Mouse (Mus musculus) lung, embryonic 16.5 days (tissue): Measurements from ENCODE around the gene Fam69a. TPM values are rescaled to one million over a fixed set of nuclear protein-coding genes. Genes with fewer than 3 reads are reported as not detected.
"Not testable (repeated sequence)": the region's sequence is repeated elsewhere in the genome, so short reads cannot be mapped to it uniquely, and the experiment has no call there.

ENCODE experiments used
- ATAC-seq: fragments of 200-750 bp; cut with Nextera tagmentation; 2 replicates; pipeline ENCODE4 v1.8.0; 2017; ENCODE audit warnings: low read depth, mild to moderate bottlenecking, moderate library complexity
- H3K27ac ChIP-seq: fragments of 300-500 bp; sonication (generic); 2 replicates; pipeline ENCODE4 v1.5.1; 2014; ENCODE audit warnings: mild to moderate bottlenecking, control low read depth, low read length
- H3K27me3 ChIP-seq: fragments of 300-500 bp; sonication (generic); 2 replicates; pipeline ENCODE4 v1.6.1; 2014; ENCODE audit warnings: low read depth, low read length, mixed read lengths; ENCODE audit not compliant: control insufficient read depth, insufficient read depth
- H3K36me3 ChIP-seq: fragments of 300-500 bp; sonication (generic); 2 replicates; pipeline ENCODE4 v1.6.1; 2014; ENCODE audit warnings: low read length; ENCODE audit not compliant: control insufficient read depth, insufficient read depth
- H3K4me1 ChIP-seq: fragments of 300-500 bp; sonication (generic); replicated peaks from 2 replicates; pipeline ENCODE4 v1.6.1; 2014; ENCODE audit warnings: low read length, mixed read lengths; ENCODE audit not compliant: control insufficient read depth, insufficient read depth
- H3K4me2 ChIP-seq: fragments of 300-500 bp; sonication (generic); 2 replicates; pipeline ENCODE4 v1.6.1; 2014; ENCODE audit warnings: low read depth, low read length, control low read depth
- H3K4me3 ChIP-seq: fragments of 300-500 bp; sonication (generic); 2 replicates; pipeline ENCODE4 v1.5.1; 2014; ENCODE audit warnings: mild to moderate bottlenecking, low read length, control low read depth
- H3K9ac ChIP-seq: fragments of 300-500 bp; sonication (generic); 2 replicates; pipeline ENCODE4 v1.6.1; 2014; ENCODE audit warnings: low read length, control low read depth
- H3K9me3 ChIP-seq: fragments of 300-500 bp; sonication (generic); 2 replicates; pipeline ENCODE4 v1.6.1; 2016; ENCODE audit warnings: low read length; ENCODE audit not compliant: control insufficient read depth
- WGBS: fragments of 180-500 bp; shearing (Covaris S2); extraction: QIAGEN DNeasy Blood & Tissue Kit; methylation state at CpG from one replicate; pipeline ENCODE4 v1.1.7; 2014; 5-methylcytosine and 5-hydroxymethylcytosine counted together
- polyA plus RNA-seq: library from polyadenylated mRNA; unstranded; fragments of >200 nt; fragmentation: Nextera tagmentation; extraction: Ambion mirVana; gene quantifications from 2 replicates; pipeline ENCODE4 v1.2.1, GENCODE M21; 2015

Gene Fam69a
- polyA plus RNA-seq = 23.8 and 24.4 TPM in 2 replicates

DNA sequence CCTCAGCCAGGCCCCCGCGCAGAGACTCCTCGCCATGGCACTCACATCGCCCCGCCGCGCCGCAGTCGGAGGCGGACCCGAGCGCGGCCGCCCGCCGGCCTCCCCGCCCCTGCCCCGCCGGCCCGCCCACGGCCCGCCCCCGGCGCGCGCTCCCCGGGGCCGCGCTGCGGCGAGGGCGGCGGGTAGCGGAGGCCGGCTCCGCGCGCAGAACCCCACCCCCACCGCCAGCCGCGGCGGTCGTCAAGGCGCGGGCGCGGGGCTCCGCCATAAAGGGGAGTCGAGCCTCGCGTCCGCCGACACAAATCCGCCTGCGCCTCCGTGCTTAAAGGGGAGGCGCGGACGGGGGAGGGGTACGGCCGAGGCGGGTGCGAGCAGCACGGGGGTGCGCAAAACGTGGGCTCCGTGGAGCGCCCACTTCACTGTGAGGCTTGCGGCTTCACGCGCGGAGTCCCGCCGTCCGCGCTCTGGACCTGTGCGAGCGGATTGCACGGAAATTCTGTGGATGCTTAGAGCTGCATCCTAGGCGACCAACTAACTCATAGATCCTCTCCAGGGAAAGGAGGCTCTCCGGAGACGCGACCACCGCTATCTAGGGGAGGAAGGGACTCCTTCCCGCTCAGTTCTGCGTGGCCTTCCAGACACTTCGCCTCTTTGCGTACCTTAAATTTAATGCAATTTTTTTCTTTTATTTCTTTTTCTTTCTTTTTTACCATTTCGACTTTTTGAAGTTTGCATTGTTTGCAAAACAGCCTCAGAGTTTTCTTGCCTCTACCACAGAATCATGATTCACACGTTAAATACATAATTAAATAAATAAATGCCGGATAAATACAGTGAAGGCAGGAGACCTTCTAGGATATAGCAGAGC, at the start of gene Fam69a:
TSS of gene Fam69a (minus strand) at position 119 of the 868 bp plus-strand sequence.
- Histone ChIP-seq H3K4me2 (peak within 1 kb of the TSS; percentile 90), H3K9ac (peak within 1 kb of the TSS; percentile 80), H3K27me3 (no peaks in the 10 kb centered on the region), H3K4me1 (peaks cover 6% of the 10 kb centered on the region; the same call in 1 of the 2 replicates), H3K4me3 (peak within 1 kb of the TSS; percentile 87), H3K9me3 (peaks cover 2% of the 10 kb centered on the region; the same call in 1 of the 2 replicates), H3K27ac (peak within 1 kb of the TSS; percentile 90), H3K36me3 (no peaks in the 10 kb centered on the region)
- peak; percentile 96 for ATAC-seq
- WGBS = under 1% methylated on average over 51 of the region's 91 CpGs

DNA sequence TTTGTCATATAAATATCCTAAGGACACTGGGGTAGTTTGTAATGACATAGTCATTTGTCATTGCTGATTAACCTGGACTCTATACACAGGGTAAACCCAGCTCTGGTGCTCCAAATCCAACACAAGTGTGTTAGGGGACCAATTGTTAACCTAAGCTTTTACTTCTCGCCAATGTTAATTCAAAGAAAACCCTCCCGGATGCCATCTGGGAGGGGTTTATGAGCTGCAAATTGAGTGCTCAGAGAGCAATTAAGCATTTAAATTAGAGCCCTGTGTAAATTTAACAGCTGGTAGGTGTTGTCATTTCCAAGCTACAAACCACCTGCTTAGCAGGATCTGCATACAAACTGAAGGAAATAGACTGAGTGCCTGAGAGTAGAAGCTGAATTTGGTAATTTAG, 48.6 kb upstream of the Fam69a start:
- Histone ChIP-seq H3K9ac (no peak overlapping the region), H3K4me2 (no peak overlapping the region), H3K27ac (no peak overlapping the region), H3K9me3 (no peaks in the 10 kb centered on the region), H3K36me3 (no peaks in the 10 kb centered on the region), H3K27me3 (no peaks in the 10 kb centered on the region), H3K4me1 (no peaks in the 10 kb centered on the region), H3K4me3 (no peak overlapping the region)
- WGBS = 26% methylated on average over 2 of the region's 2 CpGs
- ATAC-seq = no peak

DNA sequence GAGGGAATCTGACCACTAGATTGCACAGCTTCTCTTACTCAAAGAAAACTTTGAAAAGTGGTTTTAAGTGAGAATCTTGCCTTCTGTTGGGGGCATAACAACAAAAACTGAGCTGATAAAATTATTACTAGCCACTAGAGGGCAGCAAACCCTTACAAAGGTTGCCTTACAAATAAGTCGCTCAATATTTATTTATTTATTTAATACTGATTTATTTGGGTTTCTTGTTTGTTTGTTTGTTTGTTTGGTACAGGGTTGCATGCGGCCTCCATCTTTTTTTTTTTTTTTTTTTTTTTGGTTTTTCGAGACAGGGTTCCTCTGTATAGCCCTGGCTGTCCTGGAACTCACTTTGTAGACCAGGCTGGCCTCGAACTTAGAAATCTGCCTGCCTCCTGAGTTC, 47.3 kb upstream of the Fam69a start:
- H3K4me2 ChIP-seq = no peak overlapping the region
- H3K4me1 ChIP-seq = no peaks in the 10 kb centered on the region
- whole genome bisulfite sequencing = 32% methylated on average over 3 of the region's 4 CpGs
- H3K9ac ChIP-seq = no peak overlapping the region
- no peak overlapping the region for H3K4me3 ChIP-seq
- no peaks in the 10 kb centered on the region for H3K27me3 ChIP-seq
- no peak; the same call in 1 of the 2 replicates for ATAC-seq
- H3K36me3 ChIP-seq = no peaks in the 10 kb centered on the region
- H3K27ac ChIP-seq = no peak overlapping the region
- no peaks in the 10 kb centered on the region for H3K9me3 ChIP-seq

DNA sequence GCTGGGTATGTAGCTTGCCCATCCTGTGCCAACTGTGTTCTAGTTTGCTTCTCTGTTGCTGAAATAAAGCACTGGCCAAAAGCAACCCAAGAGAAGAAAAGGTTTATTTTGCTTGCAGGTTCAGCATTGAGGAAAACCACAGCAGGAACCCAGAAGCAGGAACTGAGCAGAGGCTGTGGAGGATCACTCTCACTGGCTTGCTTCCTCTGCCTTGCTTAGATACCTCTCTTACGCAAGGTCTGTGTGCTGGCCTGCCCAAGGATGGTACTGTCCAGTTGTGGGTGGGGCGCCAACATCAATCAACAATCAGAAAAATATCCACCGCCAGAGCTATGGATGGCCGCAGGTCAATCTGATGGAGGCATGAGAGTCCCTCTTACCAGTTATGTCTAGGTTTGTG, 44.4 kb upstream of the Fam69a start:
- H3K9me3 ChIP-seq = no peaks in the 10 kb centered on the region
- no peaks in the 10 kb centered on the region for H3K4me1 ChIP-seq
- no peak for ATAC-seq
- no peaks in the 10 kb centered on the region for H3K27me3 ChIP-seq
- H3K27ac ChIP-seq = no peak overlapping the region
- H3K36me3 ChIP-seq = no peaks in the 10 kb centered on the region
- H3K4me2 ChIP-seq = no peak overlapping the region
- H3K9ac ChIP-seq = no peak overlapping the region
- WGBS = 85% methylated on average over 4 of the region's 4 CpGs
- no peak overlapping the region for H3K4me3 ChIP-seq

DNA sequence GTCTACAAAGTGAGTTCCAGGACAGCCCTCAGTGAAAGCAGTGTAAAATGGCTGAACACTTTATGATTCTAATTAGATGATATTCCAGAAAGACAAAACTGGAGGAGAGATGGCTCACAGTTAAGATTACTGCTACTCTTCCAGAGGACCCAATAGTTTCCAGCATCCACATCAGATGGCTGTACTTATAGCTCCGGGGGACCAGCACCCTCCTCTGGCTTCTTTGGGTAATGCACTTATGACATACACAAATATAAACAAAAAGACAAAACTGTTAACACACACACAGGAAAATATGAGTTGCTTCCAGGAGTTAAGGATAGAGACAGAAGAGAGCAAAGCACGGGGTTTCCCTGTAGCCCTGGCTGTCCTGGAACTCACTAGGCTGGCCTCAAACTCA, 43.1 kb upstream of the Fam69a start:
- Histone ChIP-seq H3K4me2 (no peak overlapping the region), H3K4me1 (no peaks in the 10 kb centered on the region), H3K9me3 (no peaks in the 10 kb centered on the region), H3K27me3 (no peaks in the 10 kb centered on the region), H3K27ac (no peak overlapping the region), H3K36me3 (no peaks in the 10 kb centered on the region), H3K4me3 (no peak overlapping the region), H3K9ac (no peak overlapping the region)
- ATAC-seq = no peak
- WGBS = 76% methylated on average over 2 of the region's 2 CpGs

DNA sequence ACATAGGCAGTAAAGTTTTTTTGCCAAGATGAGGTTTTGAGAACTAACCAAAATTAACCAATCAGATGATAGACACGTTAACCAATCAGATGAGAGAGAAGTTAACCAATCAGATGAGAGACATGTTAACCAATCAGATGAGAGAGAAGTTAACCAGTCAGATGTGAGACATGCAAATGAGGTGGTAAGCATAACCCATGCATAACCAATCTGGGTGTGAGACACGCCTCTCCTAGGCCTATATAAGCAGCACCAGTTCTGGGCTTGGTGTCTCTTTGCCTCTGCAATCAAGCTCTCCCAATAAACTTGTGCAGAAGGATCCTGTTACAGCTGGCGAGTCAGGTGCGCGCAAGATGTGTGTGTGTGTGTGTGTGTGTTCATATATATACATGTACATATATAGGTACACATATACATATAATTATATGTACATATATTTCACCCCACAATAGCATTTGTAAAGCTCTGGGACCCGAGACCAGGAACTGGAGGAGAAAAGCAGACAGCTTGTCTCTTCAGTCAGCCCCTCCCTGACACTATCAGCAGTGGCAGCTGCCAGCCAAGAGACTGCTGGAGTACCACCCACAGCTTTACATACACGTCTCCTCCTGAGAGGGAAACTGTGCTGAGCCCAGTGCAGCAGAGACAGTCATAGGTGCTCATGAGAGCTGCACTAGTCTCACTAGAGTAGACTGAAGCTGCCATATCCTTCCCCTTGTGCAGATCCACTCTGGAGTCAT, 42.1 kb upstream of the Fam69a start:
- not testable (repeated sequence) for H3K27ac ChIP-seq, H3K9me3 ChIP-seq, ATAC-seq, H3K4me1 ChIP-seq, H3K9ac ChIP-seq, H3K27me3 ChIP-seq, H3K4me3 ChIP-seq, H3K36me3 ChIP-seq, H3K4me2 ChIP-seq
- 86% methylated on average over 7 of the region's 7 CpGs for WGBS

DNA sequence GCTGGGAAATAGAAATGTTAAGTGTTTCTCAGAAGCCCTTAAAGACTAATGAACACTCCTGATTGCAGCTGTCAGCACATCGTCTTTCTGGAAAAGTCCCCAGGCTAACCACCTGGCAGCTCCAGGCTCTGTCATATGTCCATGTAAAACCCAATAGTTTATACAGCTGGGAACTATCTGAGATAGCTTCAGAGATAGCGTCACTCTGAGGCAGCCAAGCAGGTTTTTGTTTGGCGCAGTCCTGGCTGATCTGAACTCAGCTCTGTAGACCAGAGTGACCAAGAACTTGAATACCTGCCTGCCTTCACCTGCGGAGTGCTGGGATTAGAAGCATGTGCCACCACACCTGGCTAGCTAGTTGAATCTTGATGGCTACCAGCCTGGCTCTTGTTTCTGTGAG, 41.3 kb upstream of the Fam69a start:
- no peak overlapping the region for H3K27ac ChIP-seq
- H3K4me2 ChIP-seq = no peak overlapping the region
- H3K9ac ChIP-seq = no peak overlapping the region
- H3K4me3 ChIP-seq = no peak overlapping the region
- no peaks in the 10 kb centered on the region for H3K36me3 ChIP-seq
- no peak for ATAC-seq
- H3K4me1 ChIP-seq = no peaks in the 10 kb centered on the region
- no peaks in the 10 kb centered on the region for H3K27me3 ChIP-seq
- H3K9me3 ChIP-seq = no peaks in the 10 kb centered on the region
- 75% methylated on average over 4 of the region's 4 CpGs for WGBS

DNA sequence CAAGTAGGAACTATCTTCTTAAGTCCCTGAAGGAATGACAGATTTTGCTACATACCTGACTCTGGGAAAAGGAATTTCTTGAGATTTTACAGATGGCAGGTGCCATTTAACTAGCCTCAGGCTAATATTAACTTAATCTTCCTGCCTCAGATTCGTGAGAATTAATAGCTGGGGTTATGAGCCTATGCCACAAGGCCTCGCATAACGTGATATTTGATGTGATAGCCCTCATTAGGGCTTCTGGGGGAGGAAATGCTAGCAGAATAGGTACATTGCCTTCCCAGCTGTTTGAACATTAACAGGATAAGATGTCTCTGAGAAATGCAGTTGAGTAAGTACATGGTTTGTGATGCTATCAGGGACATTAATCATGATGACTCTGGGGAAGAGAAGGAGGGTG, 34.5 kb upstream of the Fam69a start:
- H3K27me3 ChIP-seq = no peaks in the 10 kb centered on the region
- no peak for ATAC-seq
- H3K4me1 ChIP-seq = no peaks in the 10 kb centered on the region
- no peak overlapping the region for H3K9ac ChIP-seq
- no peak overlapping the region for H3K27ac ChIP-seq
- no peak overlapping the region for H3K4me2 ChIP-seq
- no peaks in the 10 kb centered on the region for H3K9me3 ChIP-seq
- no peak overlapping the region for H3K4me3 ChIP-seq
- H3K36me3 ChIP-seq = no peaks in the 10 kb centered on the region
- WGBS = 70% methylated on average over 3 of the region's 3 CpGs

DNA sequence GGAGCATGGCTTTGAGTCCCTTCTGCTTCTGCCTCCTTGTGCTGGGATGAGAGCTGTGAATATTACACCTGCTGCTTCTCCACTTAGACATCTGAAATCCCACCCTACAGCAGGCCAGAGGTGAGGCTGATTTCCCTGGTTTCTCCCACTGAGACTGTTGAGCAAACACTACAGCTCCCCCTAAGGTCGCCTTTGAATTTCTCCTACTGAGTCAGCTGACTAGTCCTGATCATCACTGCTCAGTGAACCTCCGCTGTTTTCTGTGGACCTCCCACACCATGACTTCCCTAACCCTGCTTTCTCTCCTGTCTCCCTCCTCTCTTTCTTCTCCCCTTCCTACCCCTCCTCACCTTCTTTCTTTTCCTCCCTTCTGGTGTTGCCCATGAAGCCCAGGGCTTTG, 32.5 kb upstream of the Fam69a start:
- Histone ChIP-seq H3K9ac (no peak overlapping the region), H3K27me3 (no peaks in the 10 kb centered on the region), H3K4me1 (no peaks in the 10 kb centered on the region), H3K9me3 (no peaks in the 10 kb centered on the region), H3K4me2 (no peak overlapping the region), H3K4me3 (no peak overlapping the region), H3K27ac (no peak overlapping the region), H3K36me3 (no peaks in the 10 kb centered on the region)
- no peak for ATAC-seq
- WGBS = 9% methylated on average over 2 of the region's 2 CpGs
